Mouse (Mus musculus): ENCODE data around the gene Tmem177. TPM values are rescaled to one million over a fixed set of nuclear protein-coding genes. Genes with fewer than 3 reads are reported as not detected.

Gene Tmem177
- polyA plus RNA-seq (2015; fragmentation: Nextera tagmentation; extraction: Ambion mirVana) = 8.0 and 8.4 TPM in 2 replicates

GRCm38 (mm10) chr1:119912953-119913814 lies at the start of gene Tmem177:
TSS of gene Tmem177 (minus strand) at chr1:119913208.
- peak; percentile 98 for ATAC-seq (replicated peaks; ENCODE audit: extremely low read depth, insufficient read depth, low FRiP score)
- H3K4me3 ChIP-seq (ENCODE audit: low read length) = peak within 1 kb of the TSS; percentile 57
- H3K9ac ChIP-seq (ENCODE audit: low read length) = peak within 1 kb of the TSS; percentile 73
- H3K27ac ChIP-seq (ENCODE audit: low read length) = peak within 1 kb of the TSS; percentile 65
- H3K4me2 ChIP-seq (ENCODE audit: low read depth, low read length) = peak within 1 kb of the TSS; percentile 65
- no peaks in the 10 kb centered on the region for H3K9me3 ChIP-seq (replicated peaks; ENCODE audit: control insufficient read depth, low read length)
- peaks cover 8% of the 10 kb centered on the region for H3K36me3 ChIP-seq (ENCODE audit: control insufficient read depth, insufficient read depth)
- H3K4me1 ChIP-seq (ENCODE audit: control insufficient read depth, insufficient read depth, low read length) = peaks cover 8% of the 10 kb centered on the region
- WGBS = 11% methylated on average over 42 of the region's 42 CpGs
- no peaks in the 10 kb centered on the region for H3K27me3 ChIP-seq (ENCODE audit: control insufficient read depth, insufficient read depth, low read length)

GRCm38 (mm10) chr1:119959920-119960319 lies 46.9 kb upstream of the Tmem177 start:
- H3K27ac ChIP-seq (ENCODE audit: low read length) = no peak overlapping the region
- no peaks in the 10 kb centered on the region for H3K36me3 ChIP-seq (ENCODE audit: control insufficient read depth, insufficient read depth)
- WGBS = 60% methylated on average over 7 of the region's 7 CpGs

GRCm38 (mm10) chr1:119959464-119959863 lies 46.5 kb upstream of the Tmem177 start:
- H3K4me2 ChIP-seq (ENCODE audit: low read depth, low read length) = no peak overlapping the region
- H3K9me3 ChIP-seq (replicated peaks; ENCODE audit: control insufficient read depth, low read length) = 0 out of 2 replicates have a peak, but pooled peaks cover 2% of the 10 kb centered on the region
- H3K4me1 ChIP-seq (ENCODE audit: control insufficient read depth, insufficient read depth, low read length) = no peaks in the 10 kb centered on the region
- no peak overlapping the region for H3K9ac ChIP-seq (ENCODE audit: low read length)
- ATAC-seq (replicated peaks; ENCODE audit: extremely low read depth, insufficient read depth, low FRiP score) = no peak
- no peak overlapping the region for H3K4me3 ChIP-seq (ENCODE audit: low read length)
- H3K27ac ChIP-seq (ENCODE audit: low read length) = no peak overlapping the region
- WGBS = 88% methylated on average over 4 of the region's 4 CpGs
- H3K27me3 ChIP-seq (ENCODE audit: control insufficient read depth, insufficient read depth, low read length) = no peaks in the 10 kb centered on the region
- no peaks in the 10 kb centered on the region for H3K36me3 ChIP-seq (ENCODE audit: control insufficient read depth, insufficient read depth)

More at GRCm38 (mm10) chr1:119959920-119960319, 46.9 kb upstream of the Tmem177 start:
- H3K4me1 ChIP-seq (ENCODE audit: control insufficient read depth, insufficient read depth, low read length) = no peaks in the 10 kb centered on the region
- H3K4me2 ChIP-seq (ENCODE audit: low read depth, low read length) = no peak overlapping the region
- ATAC-seq (replicated peaks; ENCODE audit: extremely low read depth, insufficient read depth, low FRiP score) = no peak
- no peak overlapping the region for H3K9ac ChIP-seq (ENCODE audit: low read length)
- 0 out of 2 replicates have a peak, but pooled peaks cover 2% of the 10 kb centered on the region for H3K9me3 ChIP-seq (replicated peaks; ENCODE audit: control insufficient read depth, low read length)
- no peaks in the 10 kb centered on the region for H3K27me3 ChIP-seq (ENCODE audit: control insufficient read depth, insufficient read depth, low read length)
- no peak overlapping the region for H3K4me3 ChIP-seq (ENCODE audit: low read length)

- Histone ChIP-seq H3K27ac (ENCODE audit: low read length) (no peak overlapping the region), H3K27me3 (ENCODE audit: control insufficient read depth, insufficient read depth, low read length) (no peaks in the 10 kb centered on the region), H3K4me3 (ENCODE audit: low read length) (no peak overlapping the region), H3K4me2 (ENCODE audit: low read depth, low read length) (no peak overlapping the region), H3K9me3 (replicated peaks; ENCODE audit: control insufficient read depth, low read length) (0 out of 2 replicates have a peak, but pooled peaks cover 2% of the 10 kb centered on the region), H3K9ac (ENCODE audit: low read length) (no peak overlapping the region), H3K36me3 (ENCODE audit: control insufficient read depth, insufficient read depth) (no peaks in the 10 kb centered on the region), H3K4me1 (ENCODE audit: control insufficient read depth, insufficient read depth, low read length) (no peaks in the 10 kb centered on the region)
- 54% methylated on average over 9 of the region's 9 CpGs for WGBS
- no peak for ATAC-seq (replicated peaks; ENCODE audit: extremely low read depth, insufficient read depth, low FRiP score)
These were observed 44.8 kb upstream of the Tmem177 start for GRCm38 (mm10) chr1:119957716-119958222.

- 75% methylated on average over 2 of the region's 2 CpGs for WGBS
- no peak for ATAC-seq (replicated peaks; ENCODE audit: extremely low read depth, insufficient read depth, low FRiP score)
- no peak overlapping the region for H3K9ac ChIP-seq (ENCODE audit: low read length)
These were observed 41.7 kb upstream of the Tmem177 start for GRCm38 (mm10) chr1:119954680-119955079.

GRCm38 (mm10) chr1:119953456-119953855 lies 40.4 kb upstream of the Tmem177 start:
- no peak overlapping the region for H3K4me3 ChIP-seq (ENCODE audit: low read length)
- no peaks in the 10 kb centered on the region for H3K9me3 ChIP-seq (replicated peaks; ENCODE audit: control insufficient read depth, low read length)
- H3K4me1 ChIP-seq (ENCODE audit: control insufficient read depth, insufficient read depth, low read length) = no peaks in the 10 kb centered on the region
- no peak overlapping the region for H3K9ac ChIP-seq (ENCODE audit: low read length)
- H3K4me2 ChIP-seq (ENCODE audit: low read depth, low read length) = no peak overlapping the region
- no peak for ATAC-seq (replicated peaks; ENCODE audit: extremely low read depth, insufficient read depth, low FRiP score)
- no peaks in the 10 kb centered on the region for H3K27me3 ChIP-seq (ENCODE audit: control insufficient read depth, insufficient read depth, low read length)
- WGBS = 80% methylated on average over 9 of the region's 9 CpGs
- no peak overlapping the region for H3K27ac ChIP-seq (ENCODE audit: low read length)
- H3K36me3 ChIP-seq (ENCODE audit: control insufficient read depth, insufficient read depth) = no peaks in the 10 kb centered on the region

More at GRCm38 (mm10) chr1:119954680-119955079, 41.7 kb upstream of the Tmem177 start:
- Histone ChIP-seq H3K27me3 (ENCODE audit: control insufficient read depth, insufficient read depth, low read length) (no peaks in the 10 kb centered on the region), H3K9me3 (replicated peaks; ENCODE audit: control insufficient read depth, low read length) (no peaks in the 10 kb centered on the region), H3K4me3 (ENCODE audit: low read length) (no peak overlapping the region), H3K4me2 (ENCODE audit: low read depth, low read length) (no peak overlapping the region), H3K27ac (ENCODE audit: low read length) (no peak overlapping the region), H3K4me1 (ENCODE audit: control insufficient read depth, insufficient read depth, low read length) (no peaks in the 10 kb centered on the region), H3K36me3 (ENCODE audit: control insufficient read depth, insufficient read depth) (no peaks in the 10 kb centered on the region)

- Histone ChIP-seq H3K36me3 (ENCODE audit: control insufficient read depth, insufficient read depth) (no peaks in the 10 kb centered on the region), H3K27me3 (ENCODE audit: control insufficient read depth, insufficient read depth, low read length) (no peaks in the 10 kb centered on the region), H3K27ac (ENCODE audit: low read length) (no peak overlapping the region), H3K4me1 (ENCODE audit: control insufficient read depth, insufficient read depth, low read length) (no peaks in the 10 kb centered on the region), H3K9me3 (replicated peaks; ENCODE audit: control insufficient read depth, low read length) (no peaks in the 10 kb centered on the region), H3K4me3 (ENCODE audit: low read length) (no peak overlapping the region), H3K9ac (ENCODE audit: low read length) (no peak overlapping the region), H3K4me2 (ENCODE audit: low read depth, low read length) (no peak overlapping the region)
- no peak for ATAC-seq (replicated peaks; ENCODE audit: extremely low read depth, insufficient read depth, low FRiP score)
- WGBS = 88% methylated on average over 8 of the region's 8 CpGs
These were observed 37.1 kb upstream of the Tmem177 start for GRCm38 (mm10) chr1:119950086-119950485.

- Histone ChIP-seq H3K4me1 (ENCODE audit: control insufficient read depth, insufficient read depth, low read length) (no peaks in the 10 kb centered on the region), H3K9ac (ENCODE audit: low read length) (no peak overlapping the region), H3K4me2 (ENCODE audit: low read depth, low read length) (no peak overlapping the region), H3K4me3 (ENCODE audit: low read length) (no peak overlapping the region), H3K36me3 (ENCODE audit: control insufficient read depth, insufficient read depth) (no peaks in the 10 kb centered on the region), H3K27ac (ENCODE audit: low read length) (no peak overlapping the region), H3K9me3 (replicated peaks; ENCODE audit: control insufficient read depth, low read length) (no peaks in the 10 kb centered on the region), H3K27me3 (ENCODE audit: control insufficient read depth, insufficient read depth, low read length) (no peaks in the 10 kb centered on the region)
- ATAC-seq (replicated peaks; ENCODE audit: extremely low read depth, insufficient read depth, low FRiP score) = no peak
- 19% methylated on average over 7 of the region's 7 CpGs for WGBS
These were observed 23.9 kb upstream of the Tmem177 start for GRCm38 (mm10) chr1:119936861-119937260.
